Mouse (Mus musculus): ENCODE data around the gene Leo1.
A peak's percentile ranks its signal among the peaks of the same experiment; 100 is the strongest.
"Not testable (repeated sequence)": the region's sequence is repeated elsewhere in the genome, so short reads cannot be mapped to it uniquely, and the experiment has no call there.

Gene Leo1

DNA sequence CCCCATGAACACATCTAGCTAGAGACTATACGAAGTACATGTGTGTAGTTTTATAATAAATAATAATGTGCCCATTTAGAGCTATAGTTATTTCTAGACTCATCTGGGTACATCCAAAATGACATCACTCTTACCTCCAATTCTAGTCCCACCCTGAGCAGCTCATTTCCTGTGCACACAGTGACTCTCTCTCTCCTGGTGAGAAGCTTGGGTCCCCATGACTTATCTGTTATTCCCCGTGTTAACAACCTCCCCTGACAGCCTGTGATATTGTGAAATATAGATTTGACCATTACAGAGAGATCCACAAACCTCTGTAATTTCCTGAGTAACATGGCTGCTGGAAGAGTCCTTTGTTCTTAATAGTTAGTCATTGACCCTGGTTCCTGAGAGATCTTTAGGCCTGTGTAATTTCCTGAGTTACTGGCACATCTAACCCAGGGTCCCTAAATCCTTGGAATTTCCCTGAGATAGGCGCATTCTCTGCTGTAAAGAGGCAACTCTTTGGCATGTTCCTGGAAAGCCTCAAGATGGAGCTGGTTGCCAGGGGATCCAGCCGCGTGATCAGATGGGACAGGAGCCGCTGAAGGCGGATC is 15.4 kb upstream of the Leo1 start:
- no peak for DNase-seq (ENCODE audit: inconsistent age in 2 of 2, low spot score in 1 of 2)

DNA sequence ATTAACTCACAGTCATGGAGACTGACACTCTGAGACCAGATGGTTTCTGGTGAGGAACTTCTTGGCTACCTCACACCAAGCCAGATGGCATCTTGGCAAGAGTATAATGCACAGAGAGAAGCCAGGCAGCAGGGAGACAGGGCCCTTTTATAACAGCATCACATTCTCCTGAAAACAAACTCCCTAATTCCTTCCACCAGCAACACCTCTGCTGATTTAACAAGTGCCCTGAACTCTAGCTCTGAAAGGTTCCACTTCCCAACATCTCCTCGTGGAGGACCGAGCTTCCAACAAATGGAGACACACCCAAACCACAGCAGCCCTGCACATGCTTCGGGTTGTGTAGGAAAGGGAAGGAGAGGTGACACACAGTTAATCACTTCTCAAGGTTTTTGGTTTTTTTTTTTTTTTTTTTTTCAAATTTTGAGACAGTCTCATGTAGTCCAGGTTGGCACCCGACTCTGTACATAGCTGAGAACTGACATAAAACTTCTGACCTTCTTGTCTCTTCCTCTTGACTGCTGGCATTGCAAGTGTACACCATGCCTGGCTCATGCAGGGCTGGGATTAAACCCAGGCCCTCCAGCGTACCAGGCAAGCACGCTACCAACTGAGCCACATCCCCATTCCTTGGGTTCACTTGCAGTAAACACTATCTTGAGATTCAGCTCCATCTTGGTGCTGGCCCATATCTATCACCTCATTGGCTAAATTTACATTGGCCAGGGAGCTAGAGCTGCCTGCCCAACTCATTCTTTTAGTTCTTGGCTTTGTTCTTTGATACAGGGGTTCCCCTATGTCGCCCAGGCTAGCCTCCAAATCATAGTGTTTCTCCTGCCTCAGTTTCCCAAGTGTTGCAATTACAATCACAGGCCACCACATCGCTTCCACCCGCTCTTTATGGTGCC is 13.7 kb upstream of the Leo1 start:
- peak in 1 of 2 experiments; percentile 16 for DNase-seq (ENCODE audit: inconsistent age in 2 of 2, low spot score in 1 of 2)

DNA sequence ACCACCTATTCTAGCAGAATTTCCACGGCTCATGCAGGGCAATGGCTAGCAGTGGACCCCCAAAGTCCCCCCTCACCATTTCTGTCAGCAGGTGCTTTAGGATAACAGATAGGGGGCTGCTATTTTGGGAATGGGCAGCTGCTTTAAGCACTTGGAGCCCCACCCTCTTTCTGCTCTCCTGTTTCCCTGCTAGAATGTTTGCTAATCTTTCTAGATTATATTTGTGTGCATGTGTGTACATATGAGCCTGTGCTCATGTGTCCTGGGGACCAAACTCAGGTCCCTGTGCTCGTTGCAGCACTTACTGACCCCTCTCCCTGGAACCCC is 13.1 kb upstream of the Leo1 start:
- no peak for DNase-seq (ENCODE audit: inconsistent age in 2 of 2, low spot score in 1 of 2)

GRCm38 (mm10) chr9:75429040-75429439 is 12.3 kb upstream of the Leo1 start:
- no peak for DNase-seq (ENCODE audit: inconsistent age in 2 of 2, low spot score in 1 of 2)

DNA sequence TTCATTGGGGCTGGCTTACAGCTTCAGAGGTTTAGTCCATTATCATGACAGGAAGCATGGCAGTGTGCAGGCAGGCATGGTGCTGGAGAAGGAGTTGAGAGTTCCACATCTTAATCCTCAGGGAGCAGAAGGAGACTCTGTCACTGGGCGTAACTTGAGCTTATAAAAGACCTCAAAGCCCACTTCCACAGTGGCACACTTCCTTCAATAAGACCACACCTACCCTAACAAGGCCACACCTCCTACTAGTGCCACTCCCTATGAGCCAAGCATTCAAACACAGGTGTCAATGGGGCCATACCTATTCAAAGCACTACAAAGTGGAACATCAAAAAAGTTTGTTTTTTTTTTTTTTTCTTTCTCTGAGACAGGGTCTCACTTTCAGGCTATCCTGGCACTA is 11.7 kb upstream of the Leo1 start:
- no peak for DNase-seq (ENCODE audit: inconsistent age in 2 of 2, low spot score in 1 of 2)

GRCm38 (mm10) chr9:75430822-75431621 is 10.3 kb upstream of the Leo1 start:
- peak; percentile 63 to 85 for DNase-seq (ENCODE audit: inconsistent age in 2 of 2, low spot score in 1 of 2)

DNA sequence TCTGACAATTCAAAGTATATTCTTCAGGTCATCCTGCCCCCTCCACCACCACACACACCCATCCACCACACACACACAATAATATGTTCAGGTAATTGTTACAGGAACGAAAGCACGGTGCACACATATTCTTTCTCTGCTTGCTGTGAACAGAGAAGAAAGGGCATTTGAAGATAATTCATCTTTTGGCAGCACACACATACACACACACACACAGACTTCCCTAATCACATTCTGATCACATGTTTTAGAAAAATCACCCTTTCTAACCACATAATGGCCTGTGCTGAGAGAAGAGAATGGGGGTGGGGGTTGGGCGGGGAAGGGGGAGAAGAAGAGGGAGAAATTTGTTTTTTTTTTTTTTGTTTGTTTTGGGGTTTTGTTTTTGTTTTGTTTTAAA is 8.6 kb upstream of the Leo1 start:
- no peak for DNase-seq (ENCODE audit: inconsistent age in 2 of 2, low spot score in 1 of 2)

DNA sequence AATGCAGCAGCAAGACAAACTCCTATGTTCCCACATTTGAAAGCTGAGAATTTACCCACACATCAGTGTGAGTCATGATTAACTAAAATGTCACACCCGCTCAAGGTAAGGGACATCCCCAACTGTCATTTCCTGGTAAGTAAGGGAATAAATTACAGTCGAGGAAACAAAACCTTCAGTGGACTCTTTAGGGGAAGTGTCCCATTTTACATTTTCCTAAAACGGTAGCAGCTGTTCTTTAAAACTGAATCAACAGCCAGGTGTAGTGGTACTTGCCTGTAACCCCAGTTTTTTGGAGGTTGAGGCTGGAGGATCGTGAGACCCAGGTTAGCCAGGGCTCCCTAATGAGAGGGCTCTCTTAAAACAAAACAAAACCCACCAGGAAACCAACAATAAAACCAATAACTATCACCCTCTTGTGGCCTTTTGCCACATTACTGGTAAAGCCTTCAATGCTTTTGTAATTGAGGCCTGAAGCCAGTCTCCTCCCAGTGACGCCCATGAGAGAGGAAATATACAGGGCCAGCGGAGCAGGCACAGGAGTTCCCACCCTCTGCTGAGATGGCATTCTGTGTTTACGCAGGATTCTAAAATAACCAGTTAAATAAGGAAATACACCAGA is 7.0 kb upstream of the Leo1 start:
- DNase-seq (ENCODE audit: inconsistent age in 2 of 2, low spot score in 1 of 2) = peak; percentile 35 to 80

GRCm38 (mm10) chr9:75434872-75435271 is 6.5 kb upstream of the Leo1 start:
- DNase-seq (ENCODE audit: inconsistent age in 2 of 2, low spot score in 1 of 2) = peak in 1 of 2 experiments; percentile 38

DNA sequence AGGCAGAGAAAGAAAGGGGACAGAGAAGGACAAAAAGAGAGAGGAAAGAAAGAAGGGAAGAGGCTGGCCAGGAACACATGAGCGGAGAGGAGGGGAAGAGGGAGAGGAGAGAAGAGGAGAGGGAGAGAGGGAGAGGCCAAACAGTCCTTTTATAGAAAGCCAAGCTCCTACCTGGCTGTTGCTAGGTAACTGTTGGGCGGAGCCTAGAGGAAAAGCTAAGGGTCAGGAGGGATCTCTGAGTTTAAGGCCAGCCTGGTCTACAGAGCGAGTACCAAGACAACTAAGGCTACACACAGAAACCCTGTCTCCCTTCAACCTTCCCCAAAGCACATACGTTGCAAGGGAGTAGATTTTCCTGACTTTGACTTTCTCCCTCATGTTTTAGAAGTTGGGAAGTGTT is 6.0 kb upstream of the Leo1 start:
- no peak for DNase-seq (ENCODE audit: inconsistent age in 2 of 2, low spot score in 1 of 2)

- peak; percentile 88 to 92 for DNase-seq (ENCODE audit: inconsistent age in 2 of 2, low spot score in 1 of 2)
These were observed 5.4 kb upstream of the Leo1 start for GRCm38 (mm10) chr9:75435918-75436317.

- DNase-seq (ENCODE audit: inconsistent age in 2 of 2, low spot score in 1 of 2) = peak; percentile 39 to 73
These were observed 3.5 kb upstream of the Leo1 start for GRCm38 (mm10) chr9:75437653-75438385.

DNA sequence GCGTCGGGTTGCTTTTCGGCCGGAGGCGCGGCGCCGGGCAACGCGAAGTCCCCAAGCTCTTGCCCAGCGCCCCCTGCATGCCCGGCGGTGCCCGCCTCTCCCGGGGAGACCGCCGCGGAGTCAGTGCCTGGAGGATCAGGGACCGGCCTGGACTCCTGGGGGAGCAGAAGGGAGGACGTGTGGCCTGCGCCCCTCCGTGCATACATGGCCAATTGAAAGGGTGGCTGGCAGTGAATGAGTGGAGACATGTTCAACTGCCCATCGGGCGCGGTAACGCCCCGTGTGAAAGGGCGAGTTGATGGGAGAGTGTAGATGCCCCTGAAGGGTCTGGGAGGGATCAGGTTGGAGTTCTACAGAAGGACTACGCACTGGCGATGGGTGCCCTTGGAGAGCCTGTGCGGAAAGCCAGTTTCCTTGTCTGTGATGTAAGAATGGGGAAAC is 387 bp downstream of the Leo1 start:
- no peak for DNase-seq (ENCODE audit: inconsistent age in 2 of 2, low spot score in 1 of 2)

GRCm38 (mm10) chr9:75444981-75445380 is 3.7 kb downstream of the Leo1 start:
- no peak for DNase-seq (ENCODE audit: inconsistent age in 2 of 2, low spot score in 1 of 2)

GRCm38 (mm10) chr9:75446574-75446973 is 5.2 kb downstream of the Leo1 start:
- not testable (repeated sequence) for DNase-seq (ENCODE audit: inconsistent age in 2 of 2, low spot score in 1 of 2)

GRCm38 (mm10) chr9:75448021-75448420 is 6.7 kb downstream of the Leo1 start:
- DNase-seq (ENCODE audit: inconsistent age in 2 of 2, low spot score in 1 of 2) = no peak

- DNase-seq (ENCODE audit: inconsistent age in 2 of 2, low spot score in 1 of 2) = no peak
These were observed 12.7 kb downstream of the Leo1 start for GRCm38 (mm10) chr9:75453994-75454393.

DNA sequence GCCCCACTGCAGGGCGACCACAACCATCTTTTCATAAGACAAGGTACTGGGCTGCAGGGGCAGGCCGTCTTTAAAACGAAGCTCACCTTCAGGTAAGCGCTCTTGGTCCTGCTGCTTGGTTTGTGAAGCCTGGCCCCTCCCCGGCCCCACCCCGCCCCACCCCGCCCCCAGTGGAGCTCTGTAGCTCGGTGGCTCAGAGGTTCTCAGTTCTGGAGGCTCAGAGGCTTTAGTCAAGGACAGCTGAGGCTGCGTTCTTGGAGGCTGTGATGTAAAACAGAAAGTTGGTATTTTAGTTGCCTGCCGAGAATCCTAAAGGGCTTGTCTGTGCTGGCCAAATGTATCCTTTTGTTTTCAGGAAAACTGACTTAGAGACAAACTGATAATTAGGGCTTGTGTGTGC is 14.4 kb downstream of the Leo1 start:
- DNase-seq (ENCODE audit: inconsistent age in 2 of 2, low spot score in 1 of 2) = no peak

DNA sequence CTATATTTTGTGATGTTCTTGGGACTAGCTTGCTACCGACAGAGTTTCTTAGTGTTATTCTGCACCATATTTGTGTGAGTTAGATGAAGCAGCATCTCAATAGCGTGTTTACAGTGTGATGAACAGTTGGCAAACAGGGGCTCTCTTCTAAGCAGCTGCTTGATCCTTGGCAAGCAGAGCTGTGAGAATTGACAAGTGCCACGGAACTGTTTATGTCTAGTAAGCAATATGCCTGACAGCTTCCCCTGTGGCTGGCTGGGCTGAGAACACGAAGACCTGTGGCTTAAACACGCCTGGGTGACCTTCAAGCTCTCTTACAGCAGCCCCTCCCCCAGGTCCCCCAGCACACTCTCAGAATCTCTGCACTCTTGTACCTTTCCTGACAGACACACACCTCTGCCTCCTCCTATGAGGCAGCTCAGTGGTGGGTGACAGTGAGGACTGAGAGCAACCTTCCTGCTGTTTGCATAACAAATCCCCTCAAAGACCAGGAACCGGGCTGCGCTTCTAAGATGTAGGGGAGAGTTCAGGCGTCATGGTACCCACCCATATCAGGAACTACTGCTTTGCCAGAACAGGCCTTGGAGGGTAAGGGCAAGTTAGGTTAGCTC is 21.8 kb downstream of the Leo1 start:
- DNase-seq (ENCODE audit: inconsistent age in 2 of 2, low spot score in 1 of 2) = no peak

DNA sequence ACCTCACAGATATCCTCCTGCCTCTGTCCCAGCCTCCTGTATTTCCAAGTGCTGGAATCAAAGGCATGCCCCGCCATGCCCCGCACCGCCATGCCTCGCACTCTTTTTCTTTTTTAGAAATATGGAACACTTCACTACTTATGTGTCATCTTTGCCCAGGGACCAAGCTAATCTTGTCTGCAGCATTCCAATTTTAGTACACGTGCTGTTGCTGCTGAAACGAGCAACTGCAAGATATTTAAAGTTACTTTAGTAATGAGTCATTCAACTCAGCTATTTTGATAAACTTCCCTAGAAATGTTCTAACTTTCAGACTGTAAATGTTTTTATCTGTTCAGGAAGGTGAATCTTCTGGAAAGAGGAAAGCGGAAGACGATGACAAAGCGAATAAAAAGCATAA is 24.5 kb downstream of the Leo1 start:
- DNase-seq (ENCODE audit: inconsistent age in 2 of 2, low spot score in 1 of 2) = no peak
